Mouse (Mus musculus) thymus, adult 2 months (tissue): Measurements from ENCODE around the gene Insl5. TPM values are rescaled to one million over a fixed set of nuclear protein-coding genes. Genes with fewer than 3 reads are reported as not detected.

Experiments used
- DNase-seq: peaks from one replicate; pipeline ENCODE4 v3.0.0; 2021
- H3K27ac ChIP-seq: fragments of 200-500 bp; 2 replicates; pipeline ENCODE4 v1.5.1; 2012; ENCODE audit warnings: low read length, control low read depth; ENCODE audit not compliant: control insufficient read depth, insufficient read depth
- H3K27me3 ChIP-seq: fragments of 200-500 bp; 2 replicates; pipeline ENCODE4 v1.6.1; 2012; ENCODE audit warnings: mild to moderate bottlenecking, low read length, moderate library complexity, mixed read lengths; ENCODE audit not compliant: control insufficient read depth, insufficient read depth
- H3K36me3 ChIP-seq: fragments of 200-500 bp; 2 replicates; pipeline ENCODE4 v1.6.1; 2012; ENCODE audit warnings: mild to moderate bottlenecking, low read length, moderate library complexity; ENCODE audit not compliant: control insufficient read depth, insufficient read depth
- H3K4me1 ChIP-seq: fragments of 200-500 bp; replicated peaks from 2 replicates; pipeline ENCODE4 v1.6.1; 2012; ENCODE audit warnings: low read length; ENCODE audit not compliant: control insufficient read depth, insufficient read depth
- H3K4me3 ChIP-seq: fragments of 200-500 bp; 2 replicates; pipeline ENCODE4 v1.5.1; 2012; ENCODE audit warnings: mild to moderate bottlenecking, low read length, control low read depth, moderate library complexity; ENCODE audit not compliant: control insufficient read depth, insufficient read depth
- CTCF ChIP-seq: fragments of 200-500 bp; IDR thresholded peaks from 2 replicates; pipeline ENCODE4 v1.5.1; 2012; ENCODE audit warnings: mild to moderate bottlenecking, control low read depth, low read length, moderate library complexity, borderline replicate concordance; ENCODE audit not compliant: control insufficient read depth, poor library complexity, insufficient read depth; ENCODE audit errors: extremely low read depth
- POLR2A ChIP-seq: fragments of 200-500 bp; IDR thresholded peaks from 2 replicates; pipeline ENCODE4 v1.6.1; 2012; ENCODE audit warnings: mild to moderate bottlenecking, low read length, control low read depth, moderate library complexity; ENCODE audit not compliant: control insufficient read depth, poor library complexity, insufficient read depth; ENCODE audit errors: extremely low read depth
- WGBS: fragments of 180-500 bp; shearing (Covaris S2); methylation state at CpG from one replicate; pipeline ENCODE4 v1.1.7; 2018; 5-methylcytosine and 5-hydroxymethylcytosine counted together
- polyA plus RNA-seq: library from polyadenylated mRNA; depleted of rRNA; stranded (reverse); fragments of >200 nt; gene quantifications from 2 replicates; pipeline ENCODE4 v1.2.3, GENCODE M21; 2012; rRNA removed

The Insl5 gene
- polyA plus RNA-seq, 1 experiment, result 19.4 TPM

DNA sequence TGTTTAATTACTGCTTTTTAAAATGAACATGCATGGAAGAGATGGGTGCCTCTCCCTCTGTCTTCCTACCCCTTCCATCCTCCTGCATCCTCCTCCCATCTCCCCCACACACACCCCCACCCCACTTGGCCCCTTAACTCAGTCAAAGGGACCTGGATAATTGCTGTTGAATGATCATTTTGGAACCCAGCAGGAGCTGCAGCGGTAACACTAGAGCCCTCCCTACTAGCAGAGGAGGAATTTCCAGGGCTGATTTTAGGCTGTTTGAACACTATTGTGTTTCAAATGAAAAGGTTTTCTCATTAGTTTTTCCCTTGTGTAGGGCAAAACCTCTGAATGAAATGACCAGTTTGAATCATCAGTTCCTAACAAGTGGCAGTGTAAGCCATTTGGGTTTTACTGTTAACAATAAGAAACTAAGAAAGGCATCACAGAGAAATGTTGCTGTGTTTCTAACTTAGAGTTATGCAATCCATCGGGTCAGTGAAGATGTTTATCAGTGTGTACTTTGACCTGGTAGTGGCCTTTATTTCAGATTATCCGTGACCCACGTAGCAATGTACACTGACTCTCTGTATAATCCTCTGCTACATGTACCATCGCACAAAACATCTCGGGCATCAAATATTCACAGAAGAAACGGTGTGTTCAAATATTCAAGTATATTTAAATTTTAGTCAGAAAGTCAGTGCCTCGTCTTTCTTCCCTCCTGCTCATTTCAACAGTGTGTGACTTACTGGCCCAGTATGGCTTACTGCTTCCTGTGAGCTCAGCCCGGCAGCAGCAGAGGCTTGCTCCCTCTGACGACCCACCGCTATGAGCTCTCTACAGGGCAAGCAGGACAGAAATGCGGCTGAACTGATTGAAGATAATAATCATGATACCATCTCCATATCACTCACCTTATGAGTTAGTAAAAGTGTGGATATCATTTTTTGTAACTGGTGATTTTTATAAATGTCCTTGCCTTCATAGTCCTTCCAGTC lies 50.1 kb downstream of the Insl5 start:
- no peaks in the 10 kb centered on the region for H3K36me3 ChIP-seq
- WGBS, result 91% methylated on average over 12 of the region's 12 CpGs
- H3K27ac ChIP-seq, result no peak overlapping the region
- H3K4me1 ChIP-seq, result peaks cover 9% of the 10 kb centered on the region
- no peak overlapping the region for H3K4me3 ChIP-seq
- no peak for DNase-seq
- H3K27me3 ChIP-seq, result no peaks in the 10 kb centered on the region
- TF ChIP-seq POLR2A (no peak), CTCF (no peak)

GRCm38 (mm10) chr4:102974172-102974571 lies 52.5 kb downstream of the Insl5 start:
- Histone ChIP-seq H3K27me3 (no peaks in the 10 kb centered on the region), H3K4me3 (no peak overlapping the region), H3K4me1 (peaks cover 11% of the 10 kb centered on the region), H3K36me3 (no peaks in the 10 kb centered on the region), H3K27ac (no peak overlapping the region)
- 88% methylated on average over 5 of the region's 5 CpGs for WGBS
- DNase-seq, result no peak
- TF ChIP-seq CTCF (no peak), POLR2A (no peak)

DNA sequence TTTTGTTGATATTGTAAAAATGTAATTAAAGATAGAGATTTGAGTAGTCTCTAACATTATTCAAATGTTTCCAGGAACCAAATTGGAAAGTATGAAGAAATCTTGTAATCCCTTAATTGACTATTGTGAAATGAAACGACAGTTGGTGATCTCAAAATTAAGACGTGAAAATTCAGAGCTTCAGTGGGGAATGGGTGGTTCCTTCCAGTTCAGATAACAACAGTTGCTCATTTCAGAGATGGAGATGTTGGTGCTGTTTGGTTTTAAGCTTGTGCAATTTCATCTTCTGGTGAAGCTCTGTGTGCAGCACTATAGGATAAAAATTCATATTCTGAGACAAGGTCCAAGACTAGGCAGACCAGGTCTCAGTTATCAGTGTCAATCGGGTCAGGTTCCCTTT lies 54.6 kb downstream of the Insl5 start:
- H3K36me3 ChIP-seq, result no peaks in the 10 kb centered on the region
- H3K4me3 ChIP-seq, result no peak overlapping the region
- no peak for DNase-seq
- peaks cover 9% of the 10 kb centered on the region for H3K4me1 ChIP-seq
- WGBS, result 86% methylated on average over 3 of the region's 3 CpGs
- TF ChIP-seq POLR2A (no peak), CTCF (no peak)
- H3K27ac ChIP-seq, result no peak overlapping the region
- H3K27me3 ChIP-seq, result no peaks in the 10 kb centered on the region

DNA sequence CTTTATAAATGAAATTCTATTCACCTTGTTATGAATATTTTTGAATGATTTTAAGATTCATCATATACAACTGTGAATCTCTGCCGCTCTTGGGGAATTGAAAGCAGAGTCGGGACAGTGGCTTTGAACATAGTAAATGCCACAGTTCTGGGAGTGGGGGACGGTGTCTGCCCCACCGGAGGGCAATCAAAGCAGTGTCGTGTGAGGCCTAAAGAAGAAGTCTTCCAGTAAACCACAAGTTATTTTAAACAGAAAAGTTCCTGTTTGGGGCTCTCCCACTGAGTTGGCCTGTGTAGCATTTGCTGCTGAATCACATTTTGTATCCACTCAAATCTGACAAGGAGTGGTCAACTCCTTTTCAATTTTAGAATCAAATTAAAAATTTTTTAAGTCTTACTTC lies 55.5 kb downstream of the Insl5 start:
- H3K4me1 ChIP-seq, result peaks cover 9% of the 10 kb centered on the region
- TF ChIP-seq POLR2A (no peak), CTCF (no peak)
- H3K27me3 ChIP-seq, result no peaks in the 10 kb centered on the region
- H3K4me3 ChIP-seq, result no peak overlapping the region
- no peak overlapping the region for H3K27ac ChIP-seq
- 17% methylated on average over 5 of the region's 5 CpGs for WGBS
- no peak for DNase-seq
- no peaks in the 10 kb centered on the region for H3K36me3 ChIP-seq

- Histone ChIP-seq H3K27me3 (no peaks in the 10 kb centered on the region), H3K27ac (no peak overlapping the region), H3K36me3 (no peaks in the 10 kb centered on the region), H3K4me1 (peaks cover 12% of the 10 kb centered on the region), H3K4me3 (no peak overlapping the region)
- no peak for DNase-seq
- TF ChIP-seq POLR2A (no peak), CTCF (no peak)
- 96% methylated on average over 5 of the region's 5 CpGs for WGBS
These were observed 57.0 kb downstream of the Insl5 start for GRCm38 (mm10) chr4:102969599-102969998.

Other genes with a start within 250 kb of the Insl5 start
- 18.1 and 20.0 TPM in 2 replicates for gene Tctex1d1, start 48.2 kb downstream of the Insl5 start, polyA plus RNA-seq
- 63.8 and 65.4 TPM in 2 replicates for gene Mier1, start 87.5 kb upstream of the Insl5 start, polyA plus RNA-seq
- 50.2 and 54.6 TPM in 2 replicates for gene Wdr78, start 87.7 kb upstream of the Insl5 start, polyA plus RNA-seq
- 16.0 and 19.9 TPM in 2 replicates for gene Slc35d1, start 188.3 kb upstream of the Insl5 start, polyA plus RNA-seq